Mouse (Mus musculus): ENCODE results near the gene Slc30a1.

The Slc30a1 gene

GRCm38 (mm10) chr1:191945341-191945740, 38.8 kb downstream of the Slc30a1 start:
- no peak for DNase-seq (ENCODE audit: low read depth, low spot score)

GRCm38 (mm10) chr1:191945756-191946155, 39.2 kb downstream of the Slc30a1 start:
- DNase-seq (ENCODE audit: low read depth, low spot score) = no peak

GRCm38 (mm10) chr1:191946261-191946660, 39.7 kb downstream of the Slc30a1 start:
- peak; percentile 43 for DNase-seq (ENCODE audit: low read depth, low spot score)

GRCm38 (mm10) chr1:191946835-191947234, 40.3 kb downstream of the Slc30a1 start:
- no peak for DNase-seq (ENCODE audit: low read depth, low spot score)

GRCm38 (mm10) chr1:191947796-191948195, 41.2 kb downstream of the Slc30a1 start:
- DNase-seq (ENCODE audit: low read depth, low spot score) = no peak

- no peak for DNase-seq (ENCODE audit: low read depth, low spot score)
These were observed 42.0 kb downstream of the Slc30a1 start for GRCm38 (mm10) chr1:191948600-191948999.

- DNase-seq (ENCODE audit: low read depth, low spot score) = no peak
These were observed 44.0 kb downstream of the Slc30a1 start for GRCm38 (mm10) chr1:191950611-191951010.

GRCm38 (mm10) chr1:191952733-191953335, 46.3 kb downstream of the Slc30a1 start:
- DNase-seq (ENCODE audit: low read depth, low spot score) = no peak

GRCm38 (mm10) chr1:191955101-191955500, 48.5 kb downstream of the Slc30a1 start:
- DNase-seq (ENCODE audit: low read depth, low spot score) = no peak

GRCm38 (mm10) chr1:191956261-191956660, 49.7 kb downstream of the Slc30a1 start:
- no peak for DNase-seq (ENCODE audit: low read depth, low spot score)

GRCm38 (mm10) chr1:191956871-191957270, 50.3 kb downstream of the Slc30a1 start:
- DNase-seq (ENCODE audit: low read depth, low spot score) = no peak

- no peak for DNase-seq (ENCODE audit: low read depth, low spot score)
These were observed 50.8 kb downstream of the Slc30a1 start for GRCm38 (mm10) chr1:191957321-191957720.

- DNase-seq (ENCODE audit: low read depth, low spot score) = no peak
These were observed 54.4 kb downstream of the Slc30a1 start for GRCm38 (mm10) chr1:191960946-191961345.

All from WW6 (cell line).